Mouse (Mus musculus) adrenal gland, postnatal 4 days (tissue): Measurements from ENCODE around the gene Kpnb1. TPM values are rescaled to one million over a fixed set of nuclear protein-coding genes. Genes with fewer than 3 reads are reported as not detected.
"Not testable (repeated sequence)": the region's sequence is repeated elsewhere in the genome, so short reads cannot be mapped to it uniquely, and the experiment has no call there.

ENCODE experiments used
- DNase-seq, 2 experiments: peaks; one replicate each; pipeline ENCODE4 v3.0.0; 2021 to 2022; ENCODE audit warnings: low spot score in 2 of 2, mixed read lengths in 2 of 2
- long read RNA-seq, 2 experiments: library from polyadenylated mRNA; stranded (forward); transcript quantifications; one replicate each; pipeline ENCODE4 v2.0.0; 2021
- total RNA-seq, 2 experiments: library from RNA; stranded (reverse); gene quantifications; 2 replicates each; pipeline ENCODE4 v1.2.3; 2021

The Kpnb1 gene
- total RNA-seq, result 100 to 1,000 TPM; 126 to 146 TPM
- long read RNA-seq, experiment 1, full-length matches to known transcripts, result 9 of 61 reads
- long read RNA-seq, experiment 1, partial matches to known transcripts, result 3 of 61 reads
- long read RNA-seq, experiment 1, other reads (novel, unspliced or antisense), result 49 of 61 reads
- long read RNA-seq, experiment 2, full-length matches to known transcripts, result 24 of 114 reads
- long read RNA-seq, experiment 2, partial matches to known transcripts, result 43 of 114 reads
- long read RNA-seq, experiment 2, other reads (novel, unspliced or antisense), result 47 of 114 reads

- DNase-seq, result peak; percentile 98 to 99
Measured at GRCm38 (mm10) chr11:97187764-97188642, at the start of gene Kpnb1. Gene Kpnb1, minus strand, starts transcription at chr11:97187881.

- no peak for DNase-seq
Measured at GRCm38 (mm10) chr11:97232436-97232835, 44.8 kb upstream of the Kpnb1 start.

- no peak for DNase-seq
Measured at GRCm38 (mm10) chr11:97229396-97229795, 41.7 kb upstream of the Kpnb1 start.

- DNase-seq, result no peak
Measured at GRCm38 (mm10) chr11:97228985-97229384, 41.3 kb upstream of the Kpnb1 start.

- DNase-seq, result no peak
Measured at GRCm38 (mm10) chr11:97226131-97226530, 38.5 kb upstream of the Kpnb1 start.

GRCm38 (mm10) chr11:97223485-97223884 lies 35.8 kb upstream of the Kpnb1 start:
- no peak for DNase-seq

- no peak for DNase-seq
Measured at GRCm38 (mm10) chr11:97221611-97222010, 33.9 kb upstream of the Kpnb1 start.

- DNase-seq, result no peak
Measured at GRCm38 (mm10) chr11:97220211-97220610, 32.5 kb upstream of the Kpnb1 start.

- no peak for DNase-seq
Measured at GRCm38 (mm10) chr11:97214411-97214810, 26.7 kb upstream of the Kpnb1 start.

- no peak for DNase-seq
Measured at GRCm38 (mm10) chr11:97210728-97211400, 23.2 kb upstream of the Kpnb1 start.

- no peak for DNase-seq
Measured at GRCm38 (mm10) chr11:97207011-97207422, 19.3 kb upstream of the Kpnb1 start.

GRCm38 (mm10) chr11:97199519-97199918 lies 11.8 kb upstream of the Kpnb1 start:
- no peak for DNase-seq

GRCm38 (mm10) chr11:97198601-97199000 lies 10.9 kb upstream of the Kpnb1 start:
- no peak for DNase-seq

- DNase-seq, result no peak
Measured at GRCm38 (mm10) chr11:97197021-97197420, 9.3 kb upstream of the Kpnb1 start.

GRCm38 (mm10) chr11:97196541-97196940 lies 8.9 kb upstream of the Kpnb1 start:
- no peak for DNase-seq

GRCm38 (mm10) chr11:97192621-97192951 lies 4.9 kb upstream of the Kpnb1 start:
- no peak for DNase-seq

- DNase-seq, result no peak
Measured at GRCm38 (mm10) chr11:97191915-97192620, 4.4 kb upstream of the Kpnb1 start.

GRCm38 (mm10) chr11:97190992-97191391 lies 3.3 kb upstream of the Kpnb1 start:
- DNase-seq, result no peak

- not testable (repeated sequence) for DNase-seq
Measured at GRCm38 (mm10) chr11:97189645-97190044, 2.0 kb upstream of the Kpnb1 start.

GRCm38 (mm10) chr11:97189231-97189630 lies 1.6 kb upstream of the Kpnb1 start:
- no peak for DNase-seq

- no peak for DNase-seq
Measured at GRCm38 (mm10) chr11:97188643-97188955, 918 bp upstream of the Kpnb1 start.
